Mouse (Mus musculus) megakaryocyte, adult 5-6 weeks (primary cell): Measurements from ENCODE around the gene Pim1. TPM values are rescaled to one million over a fixed set of nuclear protein-coding genes. Genes with fewer than 3 reads are reported as not detected.
"Not testable (repeated sequence)": the region's sequence is repeated elsewhere in the genome, so short reads cannot be mapped to it uniquely, and the experiment has no call there.

Experiments used
- ATAC-seq: 2 replicates; pipeline ENCODE4 v1.8.0; 2016; ENCODE audit warnings: mild to moderate bottlenecking, inconsistent platforms; ENCODE audit not compliant: poor library complexity, severe bottlenecking
- total RNA-seq, 2 experiments: library from RNA; stranded (forward) in 1 of 2; stranded (reverse) in 1 of 2; fragments of 153-499, 151-499 nt in 1 of 2; fragments of 221-1000, 200-1000 nt in 1 of 2; gene quantifications; 2 replicates each; pipeline versions ENCODE4 v1.2.3 to v1.2.4; 2015 to 2017

Gene Pim1
- total RNA-seq, 2 experiments from 2014 or later: 66.9 to 155 TPM

DNA sequence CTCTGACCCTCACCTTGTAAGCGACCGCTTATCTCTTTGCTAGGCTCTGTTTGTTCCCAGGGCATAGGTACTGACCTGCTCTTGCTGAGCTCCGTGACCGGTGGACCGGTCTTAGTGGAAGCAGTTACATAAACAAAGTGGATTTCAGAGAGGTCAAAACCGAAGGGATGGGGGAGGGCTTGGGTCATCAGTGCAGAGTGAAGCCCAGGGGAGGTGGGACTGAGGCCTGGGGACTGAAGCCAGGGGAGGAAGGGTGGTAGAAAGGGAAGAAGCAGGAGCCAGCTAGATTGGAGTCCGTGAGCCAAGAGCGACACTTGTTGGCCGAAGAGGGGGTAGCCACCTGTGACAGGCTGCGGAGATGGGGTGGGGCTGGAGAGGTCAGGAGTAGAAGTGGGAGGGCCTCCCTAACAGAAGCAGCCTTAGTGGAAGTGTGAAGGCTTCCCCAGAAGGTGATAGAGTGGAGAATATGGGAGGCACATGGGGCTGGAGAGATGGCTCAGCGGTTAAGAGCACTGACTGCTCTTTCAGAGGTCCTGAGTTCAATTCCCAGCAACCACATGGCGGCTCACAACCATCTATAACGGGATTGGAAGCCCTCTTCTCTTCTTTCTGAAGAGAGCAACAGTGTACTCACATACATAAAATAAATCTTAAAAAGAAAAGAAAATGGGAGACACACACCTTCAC lies 22.6 kb downstream of the Pim1 start:
- peak; percentile 84 for ATAC-seq

DNA sequence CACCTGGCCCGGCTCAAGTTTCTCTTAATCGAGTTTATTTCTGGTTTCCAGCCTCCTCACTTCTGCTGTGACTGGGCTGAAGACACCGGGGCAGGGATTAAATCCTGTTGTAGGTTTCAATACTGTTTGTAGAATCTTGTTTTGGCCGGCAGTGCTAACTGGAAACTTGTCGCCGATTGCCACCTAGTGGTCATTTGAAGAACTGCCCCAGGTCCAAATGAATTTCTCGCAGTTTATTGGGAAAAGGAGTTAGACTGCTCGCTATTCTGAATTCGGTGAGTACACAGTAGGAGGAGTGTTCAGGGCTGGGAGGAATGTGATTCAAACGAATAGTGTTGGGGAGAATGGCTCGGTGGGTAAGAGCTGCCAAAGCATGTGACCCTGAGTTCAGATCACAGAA lies 23.9 kb downstream of the Pim1 start:
- peak; percentile 36; the same call in 1 of the 2 replicates for ATAC-seq

DNA sequence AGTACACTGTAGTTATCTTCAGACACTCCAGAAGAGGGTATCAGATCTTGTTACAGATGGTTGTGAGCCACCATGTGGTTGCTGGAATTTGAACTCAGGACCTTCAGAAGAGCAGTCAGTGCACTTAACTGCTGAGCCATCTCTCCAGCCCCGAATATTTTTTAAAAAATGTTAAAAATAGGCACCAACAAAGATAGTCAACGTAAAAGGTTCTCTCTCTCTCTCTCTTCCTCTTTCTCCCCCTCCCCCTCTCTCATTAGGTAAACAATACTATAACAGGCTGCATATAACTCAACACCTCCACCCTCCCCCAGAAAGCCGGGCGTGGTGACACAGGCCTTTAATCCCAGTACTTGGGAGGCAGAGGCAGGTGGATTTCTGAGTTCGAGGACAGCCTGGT lies 28.1 kb downstream of the Pim1 start:
- not testable (repeated sequence) for ATAC-seq

DNA sequence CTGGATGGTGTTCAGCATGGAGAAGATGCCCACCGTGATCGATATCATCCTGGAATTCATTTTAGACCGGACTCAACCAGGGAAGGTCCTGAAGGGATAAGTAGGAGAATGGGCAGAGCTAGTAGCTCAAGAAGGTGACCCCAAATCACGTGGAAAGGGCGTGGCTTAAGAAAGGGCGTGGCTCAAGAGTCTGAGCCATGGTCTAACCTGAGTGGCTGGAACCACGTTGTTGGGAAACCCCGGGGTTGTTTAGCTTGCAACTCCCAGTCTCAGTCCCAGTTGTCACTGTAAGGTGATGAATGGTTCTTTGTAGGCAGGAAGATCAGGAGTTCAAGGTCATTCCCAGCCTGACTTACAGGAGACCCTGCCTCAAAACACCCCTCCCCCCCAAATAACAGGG lies 29.2 kb downstream of the Pim1 start:
- ATAC-seq: no peak

DNA sequence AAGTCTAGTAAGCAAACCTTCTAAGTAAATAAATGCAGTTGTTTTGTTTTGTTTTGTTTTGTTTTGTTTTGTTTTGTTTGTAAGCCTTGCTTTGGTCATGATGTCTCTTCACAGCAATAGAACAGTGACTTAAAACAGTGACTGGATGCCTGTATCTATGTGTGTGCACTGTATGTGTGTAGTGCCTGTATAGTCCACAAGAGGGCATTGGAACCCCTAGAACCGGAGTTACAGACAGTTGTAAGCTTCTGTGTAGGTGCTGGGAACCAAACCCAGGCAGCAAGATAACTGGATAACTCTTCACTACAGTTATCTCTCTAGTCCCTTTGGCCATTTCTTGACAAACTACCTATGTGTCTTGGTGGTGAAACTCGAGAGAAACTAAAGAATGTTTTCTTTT lies 35.1 kb downstream of the Pim1 start:
- no peak for ATAC-seq

DNA sequence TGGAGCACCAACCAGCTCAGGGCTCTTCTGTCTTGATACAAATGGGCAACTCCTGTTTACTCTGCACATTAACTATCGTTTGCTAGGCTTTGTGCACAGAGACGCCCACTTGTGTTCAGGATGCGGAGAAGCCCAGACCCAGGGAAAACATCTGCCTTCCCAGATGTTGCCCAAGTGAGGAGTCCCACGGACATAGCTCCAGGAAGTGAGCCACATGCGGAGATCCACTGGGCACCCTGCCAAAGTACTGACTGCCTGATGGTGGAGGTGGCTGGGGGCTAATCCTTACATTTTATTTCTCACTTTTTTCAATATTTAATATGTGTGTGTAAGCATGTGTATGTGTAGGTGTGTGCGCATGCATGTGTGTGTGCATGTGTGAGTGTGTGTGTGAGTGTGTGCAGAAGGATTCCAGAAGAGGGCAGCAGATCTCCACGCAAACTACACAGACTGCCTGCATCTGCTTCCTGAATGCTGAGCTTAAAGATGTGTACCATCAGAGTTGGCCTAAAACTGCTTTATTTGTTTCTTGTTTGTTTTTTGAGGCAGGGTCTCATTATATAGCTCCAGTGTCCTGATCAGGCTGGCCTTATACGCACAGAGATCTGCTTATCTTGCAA lies 38.1 kb downstream of the Pim1 start:
- no peak for ATAC-seq

DNA sequence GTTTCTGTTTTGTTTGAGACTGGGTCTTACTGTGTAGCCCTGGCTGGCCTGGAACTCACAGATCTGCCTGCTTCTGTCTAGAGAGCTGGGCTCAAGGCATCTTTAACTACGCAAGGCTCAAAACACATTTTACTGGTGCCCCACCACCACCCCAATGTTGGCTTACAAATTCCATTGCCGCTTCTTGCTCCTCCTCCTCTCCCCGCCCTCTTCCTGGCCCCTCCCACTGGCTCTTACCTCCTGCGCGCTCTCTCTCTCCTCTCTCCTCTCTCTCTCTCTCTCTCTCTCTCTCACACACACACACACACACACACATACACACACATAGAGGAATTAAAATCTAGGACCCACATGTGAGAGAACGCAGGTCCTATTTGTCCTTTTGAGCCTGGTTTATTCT lies 40.0 kb downstream of the Pim1 start:
- ATAC-seq: no peak

DNA sequence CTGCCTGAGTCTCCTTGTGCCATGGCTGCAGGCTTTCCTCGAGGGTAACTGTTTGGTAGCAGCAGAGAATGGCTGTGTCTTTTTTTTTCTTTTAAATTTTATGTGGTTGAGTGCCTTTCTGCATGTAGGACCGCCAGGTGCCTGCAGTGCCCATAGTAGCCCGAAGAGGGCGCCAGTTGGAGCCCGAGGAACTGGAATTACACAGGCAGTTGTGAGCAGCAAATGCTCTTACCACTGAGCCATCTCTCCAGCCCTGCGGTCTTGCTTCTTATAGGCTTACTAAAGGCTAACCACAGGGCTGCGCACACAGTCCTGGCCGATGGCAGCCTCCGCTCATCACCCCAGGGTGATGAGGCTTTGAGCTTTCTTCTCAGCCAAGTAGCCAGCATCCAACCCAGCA lies 40.7 kb downstream of the Pim1 start:
- ATAC-seq: no peak

DNA sequence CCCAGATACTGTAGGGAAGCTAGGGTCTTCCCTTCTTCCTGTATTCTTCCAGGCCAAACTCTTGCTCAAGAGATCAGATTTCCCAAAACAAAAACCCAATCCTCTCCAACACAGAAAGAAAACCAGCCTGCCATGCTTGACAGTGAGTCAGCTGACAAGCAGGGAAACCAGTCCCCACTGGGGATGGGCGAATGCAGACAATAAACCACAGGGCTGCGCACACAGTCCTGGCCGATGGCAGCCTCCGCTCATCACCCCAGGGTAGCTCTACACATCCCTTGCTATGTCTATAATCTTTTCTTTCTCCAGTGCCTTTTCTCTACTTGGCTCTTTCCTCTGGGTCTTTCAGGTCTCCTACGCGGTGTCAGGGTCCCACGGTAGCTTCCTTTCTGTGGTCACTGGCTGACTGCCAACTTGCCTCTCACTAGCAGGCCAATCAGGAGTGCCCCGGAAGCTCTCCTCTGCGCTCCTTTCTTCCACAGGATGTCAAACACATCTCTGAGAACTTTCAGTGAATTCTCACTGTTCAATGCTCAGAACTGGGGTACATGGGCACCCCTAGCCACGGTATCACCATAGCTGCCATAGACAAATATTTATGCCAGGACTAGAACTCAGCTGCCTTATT lies 41.3 kb downstream of the Pim1 start:
- ATAC-seq: peak; percentile 47

DNA sequence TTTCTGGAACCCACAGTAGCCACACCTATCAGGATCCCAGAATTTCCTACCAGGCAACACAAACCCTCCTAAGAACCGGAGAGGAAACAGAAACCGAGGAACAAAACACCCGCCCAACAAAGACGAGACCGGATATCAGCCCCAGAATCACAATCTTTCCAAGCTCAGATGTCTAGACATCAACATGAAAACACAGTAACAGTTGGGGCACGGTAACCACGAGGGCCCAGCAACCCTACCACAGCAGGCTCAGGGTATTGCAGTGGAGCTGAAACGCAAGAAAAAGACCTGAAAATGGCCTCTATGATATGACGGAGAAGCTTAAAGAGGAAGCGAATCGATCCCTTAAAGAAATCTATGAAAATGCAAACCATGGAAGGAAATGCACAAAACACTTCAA lies 43.3 kb downstream of the Pim1 start:
- no peak for ATAC-seq

DNA sequence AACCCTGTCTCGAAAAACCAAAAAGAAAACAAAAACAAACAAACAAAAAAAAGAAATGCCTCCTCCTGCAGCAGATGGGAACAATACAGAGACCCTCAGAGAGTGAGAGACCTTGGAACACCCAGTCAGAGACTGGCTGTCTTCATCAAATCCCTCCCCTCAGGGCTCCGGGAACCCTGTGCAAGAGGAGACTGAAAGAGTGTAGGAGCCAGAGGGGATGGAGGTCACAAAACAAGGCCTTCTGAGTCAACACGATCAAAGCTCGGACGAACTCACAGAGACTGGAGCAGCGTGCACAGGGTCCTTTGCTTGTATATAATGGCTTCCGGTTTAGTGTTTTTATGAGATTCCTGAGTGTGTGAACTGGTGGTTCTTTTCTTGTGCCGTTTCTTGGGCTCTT lies 49.9 kb downstream of the Pim1 start:
- no peak for ATAC-seq

DNA sequence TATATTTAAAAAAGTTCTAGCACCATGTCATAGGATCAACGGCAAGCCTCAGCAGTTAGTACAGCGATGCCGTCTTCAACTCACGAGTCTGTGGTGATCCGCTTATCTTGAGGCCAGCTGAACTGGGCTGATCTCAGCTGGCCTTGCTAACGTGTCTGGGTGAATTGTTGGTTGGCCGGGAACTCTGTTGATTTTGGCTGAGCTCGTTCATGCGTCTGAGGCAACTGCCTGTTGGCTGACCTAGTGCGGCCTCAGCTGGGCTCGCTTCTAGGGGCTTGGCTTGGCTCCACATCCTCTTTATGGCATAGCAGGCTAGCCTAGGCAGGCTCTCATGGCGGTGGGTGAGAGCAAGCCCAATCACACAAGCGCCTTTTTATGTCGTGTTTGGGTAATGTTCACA lies 50.9 kb downstream of the Pim1 start:
- no peak for ATAC-seq

DNA sequence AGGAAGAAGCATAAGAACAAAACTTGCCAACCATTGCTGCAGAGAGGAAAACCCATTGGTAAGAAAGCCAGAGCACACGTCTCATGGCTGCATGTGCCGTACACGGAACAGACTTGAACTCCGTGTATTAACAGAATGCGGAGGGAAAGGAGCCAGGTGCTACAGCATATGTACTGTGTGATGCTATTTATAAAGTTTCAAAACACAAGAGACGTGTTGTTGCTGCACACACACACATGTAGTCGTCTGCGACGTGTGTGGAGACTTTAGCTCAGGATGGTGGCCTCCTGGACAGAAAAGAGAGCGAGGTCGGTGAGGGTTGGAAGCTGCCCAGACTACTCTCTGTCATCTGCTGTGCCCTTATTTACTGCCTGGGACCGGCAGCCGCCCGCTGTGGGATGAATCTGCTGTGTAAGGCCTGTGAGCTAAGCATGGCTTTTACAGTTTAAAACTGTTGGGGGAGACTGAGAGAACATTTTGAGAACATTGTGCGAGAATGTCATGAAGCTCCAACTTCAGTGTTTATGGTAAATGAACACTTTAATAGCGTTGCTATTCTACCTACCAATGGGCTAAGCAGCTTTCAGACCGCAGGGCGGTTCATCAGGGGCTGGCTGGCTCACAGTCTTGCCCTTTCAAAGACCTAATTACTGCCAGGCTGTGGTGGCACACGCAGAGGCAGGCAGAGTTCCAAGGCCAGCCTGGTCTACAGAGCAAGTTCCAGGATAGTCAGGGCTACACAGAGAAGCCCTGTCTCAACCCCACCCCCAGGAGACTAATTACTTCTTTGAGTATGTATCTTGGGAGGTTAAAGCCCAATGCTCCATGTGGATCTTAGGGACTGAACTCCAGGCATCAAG lies 52.5 kb downstream of the Pim1 start:
- no peak for ATAC-seq

DNA sequence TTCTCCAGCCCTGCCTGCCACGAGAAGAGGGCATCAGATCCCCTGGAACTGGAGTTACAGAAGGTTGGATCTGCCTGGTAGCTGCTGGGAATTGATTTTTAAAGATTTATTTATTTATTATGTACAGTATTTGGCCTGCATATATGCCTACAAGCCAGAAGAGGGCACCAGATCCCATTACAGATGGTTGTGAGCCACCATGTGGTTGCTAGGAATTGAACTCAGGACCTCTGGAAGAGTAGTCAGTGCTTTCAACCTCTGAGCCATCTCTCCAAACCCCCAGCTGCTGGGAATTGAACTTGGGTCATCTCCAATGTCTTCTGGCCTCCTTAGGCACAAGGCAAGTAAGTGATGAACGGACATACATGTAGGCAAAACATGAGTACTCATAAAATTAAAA lies 53.5 kb downstream of the Pim1 start:
- ATAC-seq: no peak

DNA sequence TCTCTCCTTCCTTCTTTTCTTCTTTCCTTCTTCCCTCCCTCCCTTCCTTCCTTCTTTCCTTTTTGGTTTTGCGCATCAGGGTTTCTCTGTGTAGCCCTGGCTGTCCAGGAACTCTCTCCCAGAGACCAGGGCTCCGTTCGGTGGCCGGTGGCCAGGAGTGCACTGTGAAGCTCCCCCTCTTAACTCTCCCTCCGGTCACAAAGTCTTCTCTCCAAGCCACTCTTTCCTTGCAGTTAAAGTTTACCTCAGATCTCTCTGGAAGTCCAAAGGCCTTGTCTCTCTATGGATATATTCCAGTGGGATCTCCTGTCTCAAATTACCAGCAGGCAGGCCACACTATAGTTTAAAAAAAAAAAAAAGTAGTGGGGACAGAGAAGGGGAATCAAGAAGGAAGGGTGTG lies 54.7 kb downstream of the Pim1 start:
- no peak for ATAC-seq

Other genes with a start within 250 kb of the Pim1 start
- gene Ppil1, start 226.6 kb upstream of the Pim1 start, total RNA-seq (2015): 37.5 and 39.4 TPM in 2 replicates
- 53.6 and 57.3 TPM in 2 replicates for gene Ppil1, start 226.6 kb upstream of the Pim1 start, total RNA-seq (2017)
- 65.8 and 70.1 TPM in 2 replicates for gene BC004004, start 222.0 kb upstream of the Pim1 start, total RNA-seq (2015)
- 81.0 and 89.2 TPM in 2 replicates for gene BC004004, start 222.0 kb upstream of the Pim1 start, total RNA-seq (2017)
- 32.6 and 44.2 TPM in 2 replicates for gene Pi16, start 173.1 kb upstream of the Pim1 start, total RNA-seq (2015)
- gene Pi16, start 173.1 kb upstream of the Pim1 start, total RNA-seq (2017): 59.2 and 64.7 TPM in 2 replicates
- 111 and 128 TPM in 2 replicates for gene Mtch1, start 142.8 kb upstream of the Pim1 start, total RNA-seq (2015)
- gene Mtch1, start 142.8 kb upstream of the Pim1 start, total RNA-seq (2017): 84.1 and 107 TPM in 2 replicates
- 44.8 and 47.7 TPM in 2 replicates for gene Fgd2, start 129.8 kb upstream of the Pim1 start, total RNA-seq (2015)
- 45.5 and 48.0 TPM in 2 replicates for gene Fgd2, start 129.8 kb upstream of the Pim1 start, total RNA-seq (2017)
- not detected in 2 replicates for gene Gm17657, start 58.9 kb downstream of the Pim1 start, total RNA-seq (2015)
- not detected in 2 replicates for gene Gm17657, start 58.9 kb downstream of the Pim1 start, total RNA-seq (2017)
- gene Tbc1d22b, start 59.0 kb downstream of the Pim1 start, total RNA-seq (2015): 11.3 and 11.5 TPM in 2 replicates
- gene Tbc1d22b, start 59.0 kb downstream of the Pim1 start, total RNA-seq (2017): 4.9 and 6.8 TPM in 2 replicates
- not detected in 2 replicates for gene Tmem217, start 61.6 kb downstream of the Pim1 start, total RNA-seq (2015)
- 0.18 and 0.65 TPM in 2 replicates for gene Tmem217, start 61.6 kb downstream of the Pim1 start, total RNA-seq (2017)
- 17.5 and 24.2 TPM in 2 replicates for gene Rnf8, start 124.0 kb downstream of the Pim1 start, total RNA-seq (2015)
- gene Rnf8, start 124.0 kb downstream of the Pim1 start, total RNA-seq (2017): 28.1 and 31.8 TPM in 2 replicates
- gene Gm28043, start 124.1 kb downstream of the Pim1 start, total RNA-seq (2015): 1.7 and 2.1 TPM in 2 replicates
- 9.3 and 11.6 TPM in 2 replicates for gene Gm28043, start 124.1 kb downstream of the Pim1 start, total RNA-seq (2017)
- gene Cmtr1, start 169.8 kb downstream of the Pim1 start, total RNA-seq (2015): 31.4 and 43.2 TPM in 2 replicates
- 242 and 307 TPM in 2 replicates for gene Cmtr1, start 169.8 kb downstream of the Pim1 start, total RNA-seq (2017)
- 14.0 and 17.2 TPM in 2 replicates for gene Ccdc167, start 226.3 kb downstream of the Pim1 start, total RNA-seq (2015)
- gene Ccdc167, start 226.3 kb downstream of the Pim1 start, total RNA-seq (2017): 8.9 and 11.5 TPM in 2 replicates